Mouse (Mus musculus): ENCODE measurements at regions not wholly inside any gene's neighbourhood (a gene's known extent, or its start where the extent isn't known, plus 50 kb on each side); places are given as distances from the start of the nearest gene placed in this dataset.

DNA sequence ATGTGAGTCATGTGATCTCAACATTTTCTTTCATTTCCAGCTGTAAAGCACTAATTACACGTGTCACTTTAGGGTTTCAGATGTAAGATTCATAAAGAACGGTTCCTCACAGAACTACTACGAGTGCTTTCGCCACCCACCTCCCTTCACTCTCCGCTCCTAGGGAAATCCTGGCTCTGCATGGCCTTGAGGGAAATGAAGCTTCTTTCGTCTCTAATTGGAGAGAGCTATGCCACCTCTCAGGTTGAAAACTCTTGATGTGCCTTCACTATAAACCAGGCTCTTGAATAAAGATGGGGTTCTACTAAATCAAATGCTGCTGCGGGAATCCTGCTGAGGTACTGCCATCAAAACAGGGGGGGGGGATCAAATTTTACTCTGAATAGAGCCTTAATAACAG lies 686.0 kb upstream of the Hs3st1 start:
- no peaks in the 10 kb centered on the region for H3K9me3 ChIP-seq (replicated peaks; ENCODE audit: control insufficient read depth, low read length)
- no peaks in the 10 kb centered on the region for H3K27me3 ChIP-seq (ENCODE audit: control insufficient read depth, insufficient read depth, low read length)
- DNase-seq (ENCODE audit: low spot score) (no peak), ATAC-seq (ENCODE audit: insufficient read depth, low read depth) (no peak)
- H3K4me3 ChIP-seq (ENCODE audit: low read depth, low read length): no peak overlapping the region
- H3K4me1 ChIP-seq (ENCODE audit: control insufficient read depth, insufficient read depth): no peaks in the 10 kb centered on the region
- H3K27ac ChIP-seq (ENCODE audit: low read depth): no peak overlapping the region
- H3K4me2 ChIP-seq (ENCODE audit: low read depth, low read length): no peak overlapping the region
- TF ChIP-seq CTCF (IDR thresholded peaks at IDR 0.05; ENCODE audit: low read depth) (no peak), EP300 (IDR thresholded peaks at IDR 0.05; ENCODE audit: low read depth) (no peak)
- no peak overlapping the region for H3K9ac ChIP-seq (replicated peaks; ENCODE audit: low read depth, low read length)
- 65% methylated on average over 7 of the region's 7 CpGs for WGBS
- H3K36me3 ChIP-seq (replicated peaks; ENCODE audit: control insufficient read depth, insufficient read depth, low read length): no peaks in the 10 kb centered on the region

DNA sequence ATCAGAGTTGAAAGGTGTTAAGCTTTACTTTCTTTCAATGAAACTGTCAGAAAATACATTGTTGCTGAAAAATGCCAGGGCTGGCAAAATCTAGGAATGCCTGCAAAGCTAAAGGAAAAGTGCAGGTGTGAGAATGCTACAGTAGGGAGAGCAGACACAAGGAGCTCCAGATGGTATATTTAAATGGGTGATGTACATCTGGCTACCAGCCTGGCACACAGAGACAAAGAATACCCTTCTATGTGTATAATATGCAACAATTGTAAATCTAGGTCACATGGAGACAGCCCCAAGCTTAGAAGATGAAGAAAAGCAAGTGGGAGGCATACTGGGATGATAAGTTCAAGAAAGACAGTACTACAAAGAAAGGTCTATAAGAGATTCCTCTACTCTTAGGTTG lies 647.4 kb upstream of the Hs3st1 start:
- TF ChIP-seq EP300 (IDR thresholded peaks at IDR 0.05; ENCODE audit: low read depth): no peak
- no peak for TF ChIP-seq CTCF (IDR thresholded peaks at IDR 0.05; ENCODE audit: low read depth)

GRCm38 (mm10) chr5:40394798-40395197 lies 639.5 kb upstream of the Hs3st1 start:
- no peaks in the 10 kb centered on the region for H3K36me3 ChIP-seq (replicated peaks; ENCODE audit: control insufficient read depth, insufficient read depth, low read length)
- H3K4me1 ChIP-seq (ENCODE audit: control insufficient read depth, insufficient read depth): no peaks in the 10 kb centered on the region
- no peak overlapping the region for H3K9ac ChIP-seq (replicated peaks; ENCODE audit: low read depth, low read length)
- TF ChIP-seq CTCF (IDR thresholded peaks at IDR 0.05; ENCODE audit: low read depth) (no peak), EP300 (IDR thresholded peaks at IDR 0.05; ENCODE audit: low read depth) (no peak)
- 45% methylated on average over 3 of the region's 3 CpGs for WGBS
- H3K9me3 ChIP-seq (replicated peaks; ENCODE audit: control insufficient read depth, low read length): no peaks in the 10 kb centered on the region
- DNase-seq (ENCODE audit: low spot score): no peak
- ATAC-seq (ENCODE audit: insufficient read depth, low read depth): no peak
- no peak overlapping the region for H3K27ac ChIP-seq (ENCODE audit: low read depth)
- no peaks in the 10 kb centered on the region for H3K27me3 ChIP-seq (ENCODE audit: control insufficient read depth, insufficient read depth, low read length)
- no peak overlapping the region for H3K4me2 ChIP-seq (ENCODE audit: low read depth, low read length)
- no peak overlapping the region for H3K4me3 ChIP-seq (ENCODE audit: low read depth, low read length)

More for the DNA sequence above, 647.4 kb upstream of the Hs3st1 start:
- Histone ChIP-seq H3K4me3 (ENCODE audit: low read depth, low read length) (no peak overlapping the region), H3K27ac (ENCODE audit: low read depth) (no peak overlapping the region), H3K4me2 (ENCODE audit: low read depth, low read length) (no peak overlapping the region), H3K9ac (replicated peaks; ENCODE audit: low read depth, low read length) (no peak overlapping the region), H3K4me1 (ENCODE audit: control insufficient read depth, insufficient read depth) (no peaks in the 10 kb centered on the region), H3K27me3 (ENCODE audit: control insufficient read depth, insufficient read depth, low read length) (no peaks in the 10 kb centered on the region), H3K36me3 (replicated peaks; ENCODE audit: control insufficient read depth, insufficient read depth, low read length) (no peaks in the 10 kb centered on the region), H3K9me3 (replicated peaks; ENCODE audit: control insufficient read depth, low read length) (no peaks in the 10 kb centered on the region)
- DNase-seq (ENCODE audit: low spot score) (no peak), ATAC-seq (ENCODE audit: insufficient read depth, low read depth) (no peak)

DNA sequence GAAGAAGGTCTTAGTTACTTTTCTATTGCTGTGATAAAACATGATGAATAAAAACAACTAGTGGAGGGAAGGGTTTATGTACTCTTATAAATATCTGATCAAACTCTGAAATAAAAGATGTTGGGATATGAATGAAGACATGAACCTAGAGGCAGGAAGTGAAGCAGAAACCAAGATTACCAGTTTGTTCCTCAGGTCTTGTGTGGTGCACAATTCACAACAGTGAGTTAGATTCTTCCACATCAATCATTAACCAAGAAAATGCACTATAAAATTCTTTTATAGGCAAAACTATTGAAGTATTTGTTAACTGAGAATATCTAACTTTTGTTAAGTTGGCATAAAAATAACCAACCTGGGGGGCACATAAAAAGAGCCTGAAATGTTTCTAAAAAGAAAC lies 634.3 kb upstream of the Hs3st1 start:
- no peak for ATAC-seq (ENCODE audit: insufficient read depth, low read depth)
- Histone ChIP-seq H3K36me3 (replicated peaks; ENCODE audit: control insufficient read depth, insufficient read depth, low read length) (no peaks in the 10 kb centered on the region), H3K9me3 (replicated peaks; ENCODE audit: control insufficient read depth, low read length) (no peaks in the 10 kb centered on the region), H3K4me3 (ENCODE audit: low read depth, low read length) (no peak overlapping the region), H3K27ac (ENCODE audit: low read depth) (no peak overlapping the region), H3K27me3 (ENCODE audit: control insufficient read depth, insufficient read depth, low read length) (no peaks in the 10 kb centered on the region), H3K4me2 (ENCODE audit: low read depth, low read length) (no peak overlapping the region), H3K9ac (replicated peaks; ENCODE audit: low read depth, low read length) (no peak overlapping the region), H3K4me1 (ENCODE audit: control insufficient read depth, insufficient read depth) (no peaks in the 10 kb centered on the region)
- DNase-seq (ENCODE audit: low spot score): no peak
- TF ChIP-seq EP300 (IDR thresholded peaks at IDR 0.05; ENCODE audit: low read depth) (no peak), CTCF (IDR thresholded peaks at IDR 0.05; ENCODE audit: low read depth) (no peak)

- Histone ChIP-seq H3K4me1 (ENCODE audit: control insufficient read depth, insufficient read depth) (no peaks in the 10 kb centered on the region), H3K9ac (replicated peaks; ENCODE audit: low read depth, low read length) (no peak overlapping the region), H3K4me2 (ENCODE audit: low read depth, low read length) (no peak overlapping the region), H3K9me3 (replicated peaks; ENCODE audit: control insufficient read depth, low read length) (no peaks in the 10 kb centered on the region), H3K36me3 (replicated peaks; ENCODE audit: control insufficient read depth, insufficient read depth, low read length) (no peaks in the 10 kb centered on the region), H3K4me3 (ENCODE audit: low read depth, low read length) (no peak overlapping the region), H3K27ac (ENCODE audit: low read depth) (no peak overlapping the region), H3K27me3 (ENCODE audit: control insufficient read depth, insufficient read depth, low read length) (no peaks in the 10 kb centered on the region)
- DNase-seq (ENCODE audit: low spot score): no peak
- WGBS: 69% methylated on average over 1 of the region's 1 CpGs
- no peak for ATAC-seq (ENCODE audit: insufficient read depth, low read depth)
- no peak for TF ChIP-seq CTCF (IDR thresholded peaks at IDR 0.05; ENCODE audit: low read depth)
These were observed 611.7 kb upstream of the Hs3st1 start for GRCm38 (mm10) chr5:40366956-40367355.

DNA sequence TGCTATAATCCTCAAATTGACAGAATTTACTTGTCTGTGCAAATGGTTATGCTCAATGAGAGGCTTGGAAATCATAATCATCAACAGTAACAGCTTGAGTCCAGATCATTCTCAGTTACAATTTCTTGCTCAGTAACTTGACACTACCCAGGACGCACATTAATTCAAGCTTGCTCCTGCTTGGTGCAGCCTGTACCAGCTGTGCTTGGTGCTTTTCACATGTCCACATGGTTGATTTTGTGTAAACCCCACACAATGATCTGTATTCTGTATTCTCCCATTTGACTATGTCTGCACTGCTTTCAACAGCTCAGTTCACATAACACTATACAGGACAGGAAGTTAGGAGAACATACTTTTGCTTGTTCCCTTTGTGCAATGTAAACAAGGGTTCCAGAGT lies 576.0 kb upstream of the Hs3st1 start:
- Histone ChIP-seq H3K36me3 (replicated peaks; ENCODE audit: control insufficient read depth, insufficient read depth, low read length) (no peaks in the 10 kb centered on the region), H3K4me3 (ENCODE audit: low read depth, low read length) (no peak overlapping the region), H3K9ac (replicated peaks; ENCODE audit: low read depth, low read length) (no peak overlapping the region), H3K4me1 (ENCODE audit: control insufficient read depth, insufficient read depth) (no peaks in the 10 kb centered on the region), H3K9me3 (replicated peaks; ENCODE audit: control insufficient read depth, low read length) (no peaks in the 10 kb centered on the region), H3K4me2 (ENCODE audit: low read depth, low read length) (no peak overlapping the region), H3K27me3 (ENCODE audit: control insufficient read depth, insufficient read depth, low read length) (no peaks in the 10 kb centered on the region), H3K27ac (ENCODE audit: low read depth) (no peak overlapping the region)
- DNase-seq (ENCODE audit: low spot score) (no peak), ATAC-seq (ENCODE audit: insufficient read depth, low read depth) (no peak)
- 71% methylated on average over 1 of the region's 1 CpGs for WGBS
- TF ChIP-seq CTCF (IDR thresholded peaks at IDR 0.05; ENCODE audit: low read depth): no peak
- TF ChIP-seq EP300 (IDR thresholded peaks at IDR 0.05; ENCODE audit: low read depth): no peak
